Mouse (Mus musculus) hindbrain, embryonic 15.5 days (tissue): Measurements from ENCODE around the gene Kpna2. TPM values are rescaled to one million over a fixed set of nuclear protein-coding genes. Genes with fewer than 3 reads are reported as not detected.

Experiments used
- polyA plus RNA-seq: library from polyadenylated mRNA; unstranded; fragments of >200 nt; fragmentation: Nextera tagmentation; extraction: Ambion mirVana; gene quantifications from 2 replicates; pipeline ENCODE4 v1.2.1, GENCODE M21; 2015

Gene Kpna2
- polyA plus RNA-seq, 1 experiment from 2014 or later: 166 TPM

Other genes with a start within 250 kb of the Kpna2 start
- gene Pecam1, start 248.9 kb downstream of the Kpna2 start, polyA plus RNA-seq: 16.3 and 17.6 TPM in 2 replicates
- 0.70 and 1.5 TPM in 2 replicates for gene Milr1, start 248.3 kb downstream of the Kpna2 start, polyA plus RNA-seq
- 8.4 and 8.8 TPM in 2 replicates for gene Polg2, start 220.0 kb downstream of the Kpna2 start, polyA plus RNA-seq
- 340 and 351 TPM in 2 replicates for gene Ddx5, start 210.4 kb downstream of the Kpna2 start, polyA plus RNA-seq
- gene Cep95, start 210.3 kb downstream of the Kpna2 start, polyA plus RNA-seq: 14.0 and 16.1 TPM in 2 replicates
- 11.4 and 15.1 TPM in 2 replicates for gene Smurf2, start 78.8 kb downstream of the Kpna2 start, polyA plus RNA-seq
- 6.1 and 6.3 TPM in 2 replicates for gene 1810010H24Rik, start 26.1 kb upstream of the Kpna2 start, polyA plus RNA-seq
- gene Bptf, start 132.6 kb upstream of the Kpna2 start, polyA plus RNA-seq: 27.1 and 32.9 TPM in 2 replicates
- 46.0 and 46.1 TPM in 2 replicates for gene Nol11, start 189.8 kb upstream of the Kpna2 start, polyA plus RNA-seq